Mouse (Mus musculus) T-helper 17 cell (primary cell): ENCODE data around the gene Clk3.

ENCODE experiments used
- in situ Hi-C, 2 experiments: fragments of 300-600 bp; cut with MboI, MseI; formaldehyde crosslinking; loops; 1 replicate in 1 of 2; 2 replicates in 1 of 2; pipeline ENCODE4 v1.15.1; 2025; ENCODE audit warnings: high pct_unique_total_duplicates in 2 of 2

Gene Clk3

DNA sequence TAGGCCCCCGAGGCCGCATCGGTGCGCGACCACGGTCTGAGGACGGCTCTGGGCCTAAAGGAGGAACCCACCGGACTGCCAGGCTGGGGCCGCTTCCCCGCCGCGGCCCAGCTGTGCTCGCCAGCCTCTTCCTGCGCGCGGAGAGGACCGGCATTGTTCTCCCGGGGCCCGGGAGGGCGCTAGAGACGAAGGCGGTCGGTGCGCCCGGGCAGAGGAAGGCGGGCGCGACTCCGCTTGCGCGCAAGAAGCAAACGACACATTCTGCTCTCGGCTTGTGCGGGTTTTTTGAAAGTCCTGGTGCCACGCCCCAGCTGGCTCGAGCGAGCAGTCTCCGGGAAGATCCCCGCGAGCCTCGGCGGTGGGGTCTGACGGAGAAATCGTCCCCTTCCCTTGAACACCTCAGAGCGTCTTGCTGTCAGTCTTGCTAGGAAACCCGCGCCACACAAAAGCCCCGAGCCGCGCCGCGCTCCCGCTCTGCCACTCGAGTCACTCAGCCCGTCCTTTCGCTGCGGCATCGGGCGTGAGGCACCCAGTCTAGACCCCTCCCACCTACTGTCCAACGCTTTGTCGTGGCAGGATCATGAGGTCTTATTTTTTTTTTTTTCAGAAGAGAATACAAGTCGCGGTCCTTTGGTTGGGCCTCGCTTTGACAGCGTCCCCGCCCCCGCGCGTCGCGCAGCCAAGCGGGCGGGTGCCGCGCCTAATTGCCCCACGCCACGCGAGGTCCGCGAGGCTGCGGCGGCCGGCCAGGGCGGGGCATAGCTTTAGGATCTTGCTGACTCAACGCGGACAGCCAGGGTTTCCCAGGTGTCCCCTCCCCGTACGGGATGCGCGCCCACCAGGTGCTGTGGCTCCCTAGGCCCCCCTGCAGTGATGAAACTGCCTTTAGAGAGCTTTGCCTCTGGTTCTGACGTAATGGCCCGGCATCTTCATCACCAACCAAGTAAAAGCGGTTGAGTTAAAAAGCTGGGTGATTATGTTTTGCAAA is at the start of gene Clk3:
Clk3 (minus strand) TSS at position 497 of the 988 bp plus-strand sequence.
- in situ Hi-C loops: loop anchor here (5.0 to 10.0 kb wide), 4 partner anchors 227 to 691 kb away; partner anchors contain the start of gene Sin3a (in 1 of the 2)

DNA sequence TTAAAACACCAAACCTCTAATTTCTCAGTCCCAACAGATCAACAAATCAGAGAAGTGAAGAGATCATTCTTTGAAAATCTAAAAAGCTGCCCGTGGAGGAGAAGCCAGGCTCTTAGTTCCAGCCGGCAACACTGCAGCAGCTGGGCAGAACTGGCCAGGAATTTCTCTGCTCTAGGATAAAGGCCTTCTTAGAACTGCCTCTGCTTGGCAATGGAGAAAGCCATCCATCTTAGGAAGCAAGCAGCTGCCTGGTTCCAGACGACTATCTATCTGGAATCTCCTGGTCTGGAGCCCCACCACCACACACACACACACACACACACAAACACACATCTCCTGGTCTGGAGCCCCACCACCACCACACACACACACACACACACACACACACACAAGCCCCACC is 49.2 kb upstream of the Clk3 start:
- in situ Hi-C loops: no loop called here

DNA sequence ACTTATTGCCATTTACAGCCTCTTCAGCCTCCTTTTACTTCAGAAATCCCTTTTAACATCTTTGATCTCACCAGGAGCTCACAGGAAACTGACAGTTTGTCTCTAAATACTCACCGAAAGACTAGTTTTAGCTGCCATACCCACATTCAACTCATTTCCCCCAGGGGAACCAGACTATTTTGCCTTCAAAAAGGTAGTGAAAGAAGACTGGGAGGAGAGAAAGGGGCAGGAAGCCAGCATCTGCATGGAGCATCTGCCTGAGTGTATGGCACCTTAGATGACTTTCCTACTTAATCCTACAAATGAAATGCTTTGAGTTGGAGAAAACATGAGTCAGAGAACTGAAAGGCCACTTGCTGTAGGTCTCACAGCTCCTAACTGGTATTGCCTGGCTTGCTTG is 48.4 kb upstream of the Clk3 start:
- in situ Hi-C loops: no loop called here

DNA sequence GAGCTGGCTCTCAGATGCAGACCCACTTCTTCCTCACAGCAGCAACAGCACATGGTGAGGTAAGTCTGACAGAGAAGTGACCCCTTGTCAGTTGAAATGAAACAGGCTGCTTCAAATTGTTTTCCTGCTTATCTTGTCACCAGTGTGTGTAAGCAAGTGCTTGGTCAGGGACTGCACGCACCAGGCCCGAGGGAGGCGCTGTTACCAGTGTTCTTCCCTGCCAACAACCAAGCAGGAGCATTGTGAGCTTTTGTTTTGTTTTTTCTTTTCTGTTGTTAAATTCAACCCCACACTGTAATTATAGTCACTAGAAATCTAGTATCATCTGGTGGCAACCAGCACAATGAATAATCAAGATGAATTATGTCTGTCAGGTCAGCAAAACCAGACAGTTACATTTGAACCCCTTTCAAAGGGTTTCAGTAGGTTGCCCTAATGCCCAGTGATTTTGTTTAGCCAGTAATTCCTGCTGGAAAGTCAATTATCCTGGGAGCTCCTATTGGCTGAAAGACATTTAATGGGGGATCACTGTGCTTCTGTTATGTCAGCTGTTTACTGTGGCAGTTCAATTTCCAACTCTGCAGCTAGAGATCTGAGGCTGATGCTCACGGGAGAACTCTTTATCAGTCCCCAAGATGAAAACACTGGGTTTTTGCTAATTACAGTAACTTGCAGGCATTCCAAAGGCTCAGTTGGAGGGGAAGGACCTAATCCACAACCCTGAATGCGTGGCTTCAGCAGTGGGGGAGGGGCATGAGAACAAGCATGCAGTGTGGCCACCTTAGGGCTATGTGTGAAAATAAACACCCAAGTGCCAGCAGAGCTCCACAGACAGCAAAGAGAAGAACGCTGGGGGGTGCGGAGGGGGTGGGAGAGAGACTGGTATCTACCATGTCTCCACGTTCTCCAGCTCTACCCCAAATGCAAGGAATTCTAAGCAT is 46.4 kb upstream of the Clk3 start:
- in situ Hi-C loops: no loop called here

DNA sequence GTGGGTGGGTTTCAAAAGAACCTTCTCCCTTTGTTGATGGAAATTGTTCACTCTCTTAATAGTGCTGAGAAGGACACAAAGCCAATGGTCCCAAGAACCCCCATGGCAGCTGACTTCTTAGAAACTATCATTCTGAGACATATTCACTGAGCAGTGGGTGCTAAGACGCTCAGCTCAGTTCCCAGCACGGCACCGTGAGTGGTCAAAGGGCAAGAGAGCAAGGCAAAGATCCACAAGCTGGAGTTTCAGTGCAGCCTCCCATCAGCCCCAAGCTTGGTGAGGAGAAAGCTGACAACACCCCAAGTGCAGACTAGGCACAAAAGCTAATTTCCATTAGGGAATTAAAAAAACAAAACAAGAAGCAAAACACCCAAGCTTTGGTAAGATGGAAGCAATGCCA is 45.0 kb upstream of the Clk3 start:
- in situ Hi-C loops: no loop called here

DNA sequence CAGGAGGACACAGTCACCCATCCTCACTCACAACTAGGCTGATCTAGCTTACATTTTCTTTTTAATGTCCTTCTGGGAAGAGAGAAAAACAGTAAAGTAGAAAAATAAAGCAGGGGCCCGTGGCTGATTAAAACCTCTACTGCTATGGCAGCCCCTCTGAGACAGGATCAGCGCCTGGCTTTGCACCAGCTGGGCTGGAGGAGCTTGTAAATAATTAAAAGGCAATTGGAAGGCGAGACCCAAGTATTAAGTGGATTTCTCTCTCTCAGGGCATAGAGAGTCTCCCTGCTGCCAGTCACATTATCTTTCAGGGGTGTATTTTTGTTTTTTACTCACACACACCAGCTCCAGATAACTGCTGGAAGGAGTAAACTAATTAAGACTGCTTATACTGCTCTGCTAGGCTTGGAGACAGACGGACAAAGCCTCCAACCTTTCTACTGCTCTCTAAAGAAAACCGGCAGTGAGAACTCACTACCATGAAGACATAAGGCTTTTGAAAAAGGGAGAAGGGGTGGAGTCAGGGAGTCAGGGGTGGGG is 43.2 kb upstream of the Clk3 start:
- in situ Hi-C loops: no loop called here

DNA sequence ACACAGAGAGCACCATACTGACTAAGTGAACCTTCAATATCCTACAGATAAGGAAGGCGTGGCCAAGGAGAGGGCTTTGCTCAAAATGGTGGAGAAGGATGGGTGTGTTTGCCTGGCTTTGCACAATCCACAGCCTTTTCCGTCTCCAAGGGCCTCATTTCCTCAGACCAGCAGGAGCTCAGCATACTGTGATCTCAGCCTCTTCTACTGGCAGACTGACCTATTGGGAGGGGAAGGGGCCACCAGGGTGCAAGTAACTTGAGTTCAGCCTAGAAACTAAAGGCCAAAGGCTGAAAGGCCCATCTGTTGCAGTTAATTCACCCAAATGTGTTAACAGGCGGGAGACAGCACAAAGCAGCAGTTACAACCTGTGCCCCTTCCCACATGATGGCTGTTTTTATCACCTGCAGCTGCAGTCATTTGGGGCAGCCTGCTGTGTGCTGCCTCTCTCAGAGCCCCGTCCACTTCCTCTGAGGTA is 41.6 kb upstream of the Clk3 start:
- in situ Hi-C loops: no loop called here

DNA sequence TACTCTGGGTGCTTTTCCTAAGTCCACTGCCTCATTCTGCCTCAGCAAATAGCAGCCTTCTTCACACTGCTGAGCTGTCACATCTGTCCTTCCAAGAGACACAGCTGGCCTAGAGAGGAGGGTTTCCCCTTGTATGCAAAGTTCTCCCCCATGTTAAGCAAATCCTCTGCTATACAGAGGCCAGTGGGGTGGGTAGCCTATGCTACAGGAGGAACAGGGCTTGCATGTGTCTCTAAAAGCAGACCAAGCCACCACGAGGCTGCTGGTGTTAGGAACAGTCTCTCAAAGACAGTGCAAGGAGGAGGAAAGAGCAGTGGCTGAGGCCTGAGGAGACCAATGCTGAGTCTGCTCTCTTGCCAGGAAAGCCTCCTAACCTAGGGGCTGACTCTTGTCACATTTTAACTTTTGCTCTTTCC is 40.4 kb upstream of the Clk3 start:
- in situ Hi-C loops: no loop called here

DNA sequence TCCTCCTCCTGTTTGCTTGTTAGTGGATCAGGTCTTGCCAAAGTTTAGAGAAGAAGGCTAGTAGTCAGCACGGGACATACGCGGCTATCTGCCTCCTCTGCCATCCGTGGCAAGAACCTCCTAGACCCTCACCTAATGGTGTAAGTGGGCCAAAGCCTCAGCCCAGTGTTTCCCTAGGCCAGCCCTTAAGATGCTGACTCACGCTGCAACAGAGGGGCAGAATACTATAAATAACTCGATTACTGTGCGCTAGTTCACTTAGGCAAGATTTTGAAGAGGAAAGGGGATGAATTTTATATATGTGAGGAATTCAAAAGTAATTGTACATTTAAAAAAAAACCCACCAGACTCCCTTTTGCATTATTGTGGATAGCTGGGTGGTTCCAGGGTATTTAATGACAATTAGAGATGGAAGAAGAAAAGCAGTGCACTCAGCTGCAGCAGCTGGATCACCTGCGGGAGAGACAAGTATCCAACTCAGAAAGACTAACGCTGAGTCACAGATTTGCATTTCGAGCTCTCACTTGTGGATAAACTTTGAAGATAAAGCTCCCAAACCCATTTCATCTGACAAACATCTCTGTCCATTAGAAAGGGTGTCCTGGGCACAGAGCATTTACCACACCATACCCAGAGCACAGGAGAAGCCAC is 39.6 kb upstream of the Clk3 start:
- in situ Hi-C loops: no loop called here

DNA sequence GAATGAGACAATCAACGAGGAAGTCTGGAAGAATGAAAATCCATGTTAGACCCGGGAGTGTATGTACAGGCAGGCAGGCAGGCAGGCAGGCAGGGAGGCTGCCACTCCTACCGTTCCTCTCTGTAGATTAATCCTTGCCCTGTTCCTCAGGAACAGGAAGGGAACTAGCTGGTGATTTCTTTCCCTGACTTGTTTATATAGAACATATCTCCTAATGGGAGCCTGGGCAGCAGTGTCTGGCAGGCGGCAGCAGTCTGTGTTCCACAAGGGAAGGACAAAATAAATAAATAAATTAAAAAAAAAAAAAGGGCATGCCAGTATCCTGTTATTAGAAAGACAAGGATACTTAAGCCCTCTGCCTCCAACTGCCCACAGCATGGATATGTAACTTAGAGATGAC is 38.2 kb upstream of the Clk3 start:
- in situ Hi-C loops: no loop called here

DNA sequence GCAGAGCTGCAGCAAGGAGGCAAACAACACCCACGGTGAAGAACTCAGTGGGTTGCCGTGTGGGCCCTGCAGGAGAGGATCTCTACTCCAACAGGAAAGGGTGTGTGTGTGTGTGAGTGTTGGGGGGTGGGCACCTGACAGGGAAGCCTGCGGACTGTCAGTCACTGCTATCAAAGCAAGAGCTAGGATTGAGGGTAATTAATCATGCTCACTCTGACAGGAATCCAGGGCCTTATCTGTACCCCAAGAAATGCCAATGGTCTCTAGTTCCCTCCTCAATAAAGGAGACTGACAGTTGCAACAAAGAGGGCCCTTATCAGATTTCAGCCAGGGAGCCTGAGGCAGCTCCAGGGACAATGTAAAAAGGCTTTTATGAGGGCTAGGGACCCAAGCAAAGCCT is 37.4 kb upstream of the Clk3 start:
- in situ Hi-C loops: no loop called here

DNA sequence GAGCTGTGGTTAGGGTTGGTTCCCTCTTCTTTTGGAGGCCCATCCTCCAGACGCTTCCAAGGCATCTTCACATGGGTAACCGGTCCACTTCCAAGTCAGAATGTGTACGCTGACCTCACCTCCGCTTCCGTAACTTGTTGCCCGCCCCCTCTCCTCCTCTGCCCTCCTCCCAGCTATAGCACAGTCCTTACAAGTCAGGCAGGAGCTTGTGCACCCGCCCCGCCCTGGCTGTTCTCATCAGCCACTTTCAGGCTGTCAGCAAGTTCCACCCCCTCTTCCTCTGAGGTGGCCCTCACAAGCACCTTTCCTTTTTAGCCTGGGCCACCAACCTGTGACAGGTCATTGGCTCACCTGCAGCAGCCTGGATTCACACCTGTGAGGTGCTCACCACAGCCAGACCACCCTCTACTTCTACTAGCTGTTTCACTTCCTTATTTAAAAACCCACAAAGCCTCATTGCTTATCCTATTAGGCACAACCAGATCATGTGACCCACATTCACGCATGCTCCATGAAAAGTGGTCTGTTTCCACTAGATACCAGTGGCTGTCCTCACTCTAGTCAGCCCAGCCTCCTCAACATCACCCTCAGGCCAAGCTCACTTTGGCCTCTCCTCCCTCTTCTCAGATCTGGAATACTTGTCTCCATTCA is 34.8 kb upstream of the Clk3 start:
- in situ Hi-C loops: no loop called here

DNA sequence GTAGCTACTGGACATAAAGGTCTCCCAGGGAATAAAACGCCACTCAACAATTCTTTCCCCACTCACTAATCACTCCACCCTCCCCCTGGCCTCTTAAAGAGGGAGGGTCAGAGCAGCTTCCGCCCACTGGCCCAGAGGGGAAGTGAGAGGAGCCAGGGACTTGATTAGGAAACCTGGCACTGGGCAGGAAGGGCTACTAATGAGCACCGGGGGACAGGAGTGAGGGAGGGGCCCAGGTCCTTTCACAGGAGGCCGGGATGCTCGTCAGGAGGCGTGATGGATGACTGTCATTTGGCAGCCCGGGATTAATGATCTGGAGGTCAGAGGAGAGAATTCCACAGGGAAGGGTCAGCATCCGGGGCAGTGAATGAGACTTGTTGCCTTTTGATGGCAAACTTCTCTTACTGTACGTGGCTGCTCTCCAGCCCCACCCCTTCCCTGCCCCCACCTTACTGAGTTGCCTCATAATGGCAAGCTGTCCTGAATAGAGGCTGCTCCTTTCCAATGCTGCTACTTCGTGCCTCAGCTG is 33.1 kb upstream of the Clk3 start:
- in situ Hi-C loops: no loop called here

DNA sequence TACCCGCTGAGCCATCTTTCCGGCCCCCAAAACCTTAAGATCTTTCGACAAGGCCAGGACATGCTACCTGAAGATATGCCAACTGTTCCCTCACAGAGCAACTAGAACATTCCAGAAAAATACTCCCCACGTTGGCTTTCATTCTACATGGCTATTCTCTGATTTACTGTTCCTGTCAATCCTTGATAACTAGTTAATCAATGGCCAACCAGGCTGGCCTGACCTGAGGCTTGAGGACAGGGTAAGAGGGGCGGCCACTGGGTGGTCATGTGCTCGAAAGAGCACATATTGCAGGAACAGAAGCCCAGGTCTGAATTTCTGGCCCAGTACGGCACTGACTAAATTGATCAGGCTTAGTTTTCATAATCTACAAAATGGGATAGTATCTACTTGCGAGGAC is 31.8 kb upstream of the Clk3 start:
- in situ Hi-C loops: no loop called here

DNA sequence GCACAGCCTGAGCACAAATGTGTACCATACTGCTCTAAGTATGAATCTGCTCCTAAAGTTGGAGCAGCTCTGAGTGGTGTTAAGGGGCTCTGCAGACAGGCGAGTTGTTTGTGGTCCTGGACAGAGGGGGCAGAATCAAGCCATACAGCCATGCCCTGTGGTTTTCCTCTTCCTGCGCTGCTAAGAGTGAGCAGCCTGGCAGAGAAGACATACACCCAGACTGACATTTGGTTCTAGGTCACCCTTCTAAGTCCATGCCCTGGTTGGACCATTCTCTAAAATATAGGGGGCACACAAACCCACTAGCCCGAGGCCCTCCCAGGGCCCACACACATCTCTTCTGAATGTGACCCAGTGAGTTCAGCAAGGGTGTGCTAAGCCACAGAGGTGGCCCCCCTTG is 24.1 kb upstream of the Clk3 start:
- in situ Hi-C loops: no loop called here

DNA sequence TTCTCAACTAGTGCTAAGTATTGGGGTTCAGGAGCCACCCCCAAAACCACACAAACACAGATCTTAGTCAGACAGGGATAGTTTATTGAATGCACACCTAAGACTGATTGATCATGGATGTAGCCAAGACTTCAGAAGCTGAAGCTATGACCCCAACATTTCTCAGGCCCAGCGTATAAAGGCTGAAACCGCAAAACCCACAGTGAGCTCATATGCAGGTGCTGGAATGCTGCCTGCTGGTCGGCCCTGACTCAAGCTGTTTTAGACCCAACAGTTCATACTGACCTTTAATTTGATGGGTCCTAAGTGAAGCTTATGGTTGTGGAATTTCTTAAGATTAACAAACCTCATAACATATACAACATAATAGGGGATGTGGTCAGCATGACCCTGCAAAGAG is 17.0 kb upstream of the Clk3 start:
- in situ Hi-C loops: no loop called here

DNA sequence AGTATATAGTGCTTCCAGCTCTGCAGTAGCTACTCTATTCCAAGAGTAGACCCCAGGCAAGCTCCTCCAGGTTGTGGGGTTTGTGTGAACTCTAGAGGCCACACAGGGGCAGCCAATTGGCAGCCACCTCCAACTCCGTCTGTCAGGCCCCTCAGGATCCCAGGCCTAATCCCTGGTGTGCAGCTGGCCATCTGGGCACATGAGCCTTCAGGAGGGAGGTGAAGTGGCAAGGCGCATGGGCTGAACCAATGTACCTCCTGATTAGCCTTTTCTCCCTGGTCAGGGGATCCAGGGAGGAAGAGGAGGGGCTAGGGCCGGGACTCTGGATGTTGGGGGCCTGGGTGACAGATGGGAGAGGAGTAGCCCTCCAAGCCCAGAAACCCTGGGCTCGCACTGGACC is 10.1 kb upstream of the Clk3 start:
- in situ Hi-C loops: loop anchor here in 1 of 2 experiments (5.0 kb wide), 1 partner anchor 72 kb away; no protein-coding TSS in a partner anchor

DNA sequence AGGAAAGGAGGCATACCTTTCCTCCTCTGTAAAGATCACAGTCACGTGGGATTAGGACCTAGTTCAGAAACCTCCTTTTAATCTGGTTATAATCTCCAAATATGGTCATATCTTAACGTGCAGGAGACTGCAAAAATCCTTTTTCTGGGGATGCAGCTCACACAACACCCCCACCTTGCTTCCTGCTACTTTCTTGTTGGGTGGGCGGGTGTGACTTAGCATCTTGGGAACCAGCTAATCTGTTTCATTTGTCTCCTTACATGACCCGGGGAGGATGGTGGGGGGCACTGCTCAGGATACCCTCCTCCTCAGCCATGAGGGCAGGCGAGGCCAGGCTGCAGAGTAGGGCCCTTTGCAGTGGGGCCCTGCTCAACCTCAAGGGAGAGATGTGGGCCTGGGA is 9.4 kb upstream of the Clk3 start:
- in situ Hi-C loops: loop anchor here in 1 of 2 experiments (5.0 kb wide), 1 partner anchor 72 kb away; no protein-coding TSS in a partner anchor

DNA sequence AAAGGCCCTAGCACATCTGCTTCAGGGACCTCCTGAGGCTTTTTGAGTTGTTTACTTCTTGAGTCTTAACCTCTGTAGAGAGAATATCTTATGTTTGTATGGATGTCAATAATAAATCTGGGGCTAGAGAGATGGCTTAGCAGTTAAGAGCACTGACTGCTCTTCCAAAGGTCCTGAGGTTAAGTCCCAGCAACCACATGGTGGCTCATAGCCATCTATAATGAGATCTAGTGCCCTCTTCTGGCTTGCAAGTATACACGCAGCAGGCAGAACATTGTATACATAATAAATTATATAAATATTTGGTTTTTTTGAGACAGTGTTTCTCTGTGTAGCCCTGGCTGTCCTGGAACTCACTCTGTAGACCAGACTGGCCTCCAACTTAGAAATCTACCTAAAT is 8.5 kb upstream of the Clk3 start:
- in situ Hi-C loops: no loop called here

DNA sequence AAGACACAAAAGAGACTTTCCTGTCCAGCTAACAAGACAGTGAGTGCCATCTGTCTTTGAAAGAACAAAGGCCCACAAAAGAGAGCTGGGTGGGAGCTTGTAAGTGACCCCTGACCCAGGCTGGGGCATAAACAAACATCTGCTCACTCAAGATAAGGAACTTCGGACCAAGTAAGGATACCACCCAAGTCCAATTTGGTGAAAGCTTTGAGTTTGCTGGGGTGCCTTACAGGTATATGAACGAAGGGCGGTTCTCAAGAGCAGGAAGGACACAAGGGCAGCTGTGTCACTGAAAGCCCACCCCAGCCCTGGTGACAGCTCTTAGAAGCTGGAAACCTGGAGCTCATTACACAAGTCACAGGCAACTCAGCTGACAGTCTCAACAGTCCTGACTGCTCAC is 8.1 kb upstream of the Clk3 start:
- in situ Hi-C loops: no loop called here
